Mouse (Mus musculus) MEL (cell line): ENCODE measurements around the gene Ttl.

Experiments used
- CTCF ChIP-seq, 3 experiments: IDR thresholded peaks in 2 of 3; conservative IDR thresholded peaks in 1 of 3; 2 replicates each; pipeline ENCODE4 v1.5.1; 2011 to 2012; ENCODE audit warnings: low read length in 3 of 3, low read depth in 2 of 3, mild to moderate bottlenecking in 2 of 3, improper control_type of control experiment in 1 of 3, inconsistent platforms in 1 of 3, mixed read lengths in 1 of 3, moderate library complexity in 1 of 3; ENCODE audit not compliant: control insufficient read depth in 1 of 3, insufficient read depth in 1 of 3, poor library complexity in 1 of 3, severe bottlenecking in 1 of 3
- GABPA ChIP-seq: IDR thresholded peaks from 2 replicates; pipeline ENCODE4 v1.6.1; 2012; ENCODE audit warnings: low read depth, mild to moderate bottlenecking, inconsistent platforms, low read length, improper control_type of control experiment, moderate library complexity
- TBP ChIP-seq: IDR thresholded peaks from 2 replicates; pipeline ENCODE4 v1.8.0; 2011; ENCODE audit warnings: low read depth, low read length, improper control_type of control experiment

DNA sequence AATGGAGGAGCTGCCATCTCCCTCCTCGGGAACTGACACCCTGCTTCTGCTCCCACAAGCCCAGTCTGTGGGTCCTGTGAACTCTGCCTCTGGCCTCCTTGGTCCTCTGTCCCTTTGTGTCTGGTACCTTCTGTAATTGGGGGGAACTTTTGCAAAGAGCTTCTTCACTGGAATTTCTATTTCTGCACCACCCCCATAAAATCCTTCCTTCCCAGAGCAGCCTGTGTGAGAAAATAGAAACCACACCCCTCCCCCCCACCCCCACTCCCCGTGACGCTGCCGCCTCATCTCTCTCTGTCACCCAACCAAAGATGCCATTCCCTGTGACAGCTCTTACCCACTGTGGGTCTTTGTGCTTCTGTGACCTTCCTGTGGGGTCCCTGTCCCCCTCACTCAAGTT, 24.6 kb downstream of the Ttl start:
- TF ChIP-seq GABPA (no peak), CTCF (IDR thresholded peaks at IDR 0.05 in 2 of 3, conservative IDR thresholded peaks at IDR 0.05 in 1 of 3; ENCODE audit: control insufficient read depth in 1 of 3, insufficient read depth in 1 of 3, low read depth in 2 of 3, low read length in 3 of 3, poor library complexity in 1 of 3, severe bottlenecking in 1 of 3) (no peak), TBP (no peak)
